Mouse (Mus musculus): Measurements from ENCODE around the gene Mesp2. TPM values are rescaled to one million over a fixed set of nuclear protein-coding genes. Genes with fewer than 3 reads are reported as not detected.

Mesp2 gene
- polyA plus RNA-seq, 1 experiment from 2014 or later = 0.67 TPM

Other genes with a start within 250 kb of the Mesp2 start
- gene Rhcg, start 193.1 kb upstream of the Mesp2 start, polyA plus RNA-seq (2015; fragmentation: Nextera tagmentation; extraction: Ambion mirVana) = 0.35 TPM in 1 of 2 replicates, not detected in the other
- 8.3 and 8.9 TPM in 2 replicates for gene Ticrr, start 150.5 kb upstream of the Mesp2 start, polyA plus RNA-seq (2015; fragmentation: Nextera tagmentation; extraction: Ambion mirVana)
- gene Kif7, start 95.0 kb upstream of the Mesp2 start, polyA plus RNA-seq (2015; fragmentation: Nextera tagmentation; extraction: Ambion mirVana) = 6.2 and 7.6 TPM in 2 replicates
- gene Plin1, start 77.8 kb upstream of the Mesp2 start, polyA plus RNA-seq (2015; fragmentation: Nextera tagmentation; extraction: Ambion mirVana) = 0.05 TPM in 1 of 2 replicates, not detected in the other
- 12.8 and 13.0 TPM in 2 replicates for gene Pex11a, start 67.6 kb upstream of the Mesp2 start, polyA plus RNA-seq (2015; fragmentation: Nextera tagmentation; extraction: Ambion mirVana)
- gene Wdr93, start 67.6 kb upstream of the Mesp2 start, polyA plus RNA-seq (2015; fragmentation: Nextera tagmentation; extraction: Ambion mirVana) = 1.4 and 3.1 TPM in 2 replicates
- gene Mesp1, start 16.9 kb upstream of the Mesp2 start, polyA plus RNA-seq (2015; fragmentation: Nextera tagmentation; extraction: Ambion mirVana) = 0.12 and 0.13 TPM in 2 replicates
- 24.9 and 31.1 TPM in 2 replicates for gene Anpep, start 50.3 kb downstream of the Mesp2 start, polyA plus RNA-seq (2015; fragmentation: Nextera tagmentation; extraction: Ambion mirVana)
- 23.9 and 30.4 TPM in 2 replicates for gene Ap3s2, start 109.9 kb downstream of the Mesp2 start, polyA plus RNA-seq (2015; fragmentation: Nextera tagmentation; extraction: Ambion mirVana)
- 27.2 and 27.5 TPM in 2 replicates for gene Arpin, start 124.6 kb downstream of the Mesp2 start, polyA plus RNA-seq (2015; fragmentation: Nextera tagmentation; extraction: Ambion mirVana)
- gene Zfp710, start 214.1 kb downstream of the Mesp2 start, polyA plus RNA-seq (2015; fragmentation: Nextera tagmentation; extraction: Ambion mirVana) = 22.0 and 22.9 TPM in 2 replicates